Mouse (Mus musculus) layer of hippocampus, adult 9-11 months (tissue): Measurements from ENCODE around the gene Zbtb21.

Experiments used
- DNase-seq: peaks from one replicate; pipeline ENCODE4 v3.0.0; 2022

Gene Zbtb21

GRCm38 (mm10) chr16:97941844-97942243 is 20.6 kb downstream of the Zbtb21 start:
- DNase-seq, result no peak

GRCm38 (mm10) chr16:97940471-97940973 is 21.9 kb downstream of the Zbtb21 start:
- no peak for DNase-seq

GRCm38 (mm10) chr16:97935815-97936214 is 26.6 kb downstream of the Zbtb21 start:
- DNase-seq, result no peak

- no peak for DNase-seq
These were observed 32.2 kb downstream of the Zbtb21 start for GRCm38 (mm10) chr16:97930231-97930630.

GRCm38 (mm10) chr16:97929520-97929919 is 32.9 kb downstream of the Zbtb21 start:
- DNase-seq, result no peak

GRCm38 (mm10) chr16:97927331-97927938 is 35.0 kb downstream of the Zbtb21 start:
- DNase-seq, result no peak

- DNase-seq, result no peak
These were observed 36.0 kb downstream of the Zbtb21 start for GRCm38 (mm10) chr16:97926381-97926780.

GRCm38 (mm10) chr16:97925760-97926159 is 36.7 kb downstream of the Zbtb21 start:
- DNase-seq, result no peak

- no peak for DNase-seq
These were observed 38.7 kb downstream of the Zbtb21 start for GRCm38 (mm10) chr16:97923700-97924099.

- no peak for DNase-seq
These were observed 39.7 kb downstream of the Zbtb21 start for GRCm38 (mm10) chr16:97922779-97923126.

GRCm38 (mm10) chr16:97921961-97922778 is 40.3 kb downstream of the Zbtb21 start:
- peak; percentile 86 for DNase-seq

- no peak for DNase-seq
These were observed 41.8 kb downstream of the Zbtb21 start for GRCm38 (mm10) chr16:97920621-97921020.

- DNase-seq, result no peak
These were observed 42.6 kb downstream of the Zbtb21 start for GRCm38 (mm10) chr16:97919793-97920192.

GRCm38 (mm10) chr16:97912873-97913272 is 49.5 kb downstream of the Zbtb21 start:
- no peak for DNase-seq

- no peak for DNase-seq
These were observed 53.1 kb downstream of the Zbtb21 start for GRCm38 (mm10) chr16:97909356-97909755.

- DNase-seq, result no peak
These were observed 54.9 kb downstream of the Zbtb21 start for GRCm38 (mm10) chr16:97907496-97907895.

GRCm38 (mm10) chr16:97906337-97906736 is 56.1 kb downstream of the Zbtb21 start:
- DNase-seq, result no peak

- DNase-seq, result no peak
These were observed 56.9 kb downstream of the Zbtb21 start for GRCm38 (mm10) chr16:97905449-97905991.

- no peak for DNase-seq
These were observed 58.4 kb downstream of the Zbtb21 start for GRCm38 (mm10) chr16:97904035-97904434.

GRCm38 (mm10) chr16:97897346-97898024 is 64.9 kb downstream of the Zbtb21 start:
- DNase-seq, result no peak
